Mouse (Mus musculus) thymus, adult 2 months (tissue): ENCODE results near the gene Olfr742.

Experiments
- CTCF ChIP-seq: fragments of 200-500 bp; IDR thresholded peaks from 2 replicates; pipeline ENCODE4 v1.5.1; 2012; ENCODE audit warnings: mild to moderate bottlenecking, control low read depth, low read length, moderate library complexity, borderline replicate concordance; ENCODE audit not compliant: control insufficient read depth, poor library complexity, insufficient read depth; ENCODE audit errors: extremely low read depth
- POLR2A ChIP-seq: fragments of 200-500 bp; IDR thresholded peaks from 2 replicates; pipeline ENCODE4 v1.6.1; 2012; ENCODE audit warnings: mild to moderate bottlenecking, low read length, control low read depth, moderate library complexity; ENCODE audit not compliant: control insufficient read depth, poor library complexity, insufficient read depth; ENCODE audit errors: extremely low read depth

DNA sequence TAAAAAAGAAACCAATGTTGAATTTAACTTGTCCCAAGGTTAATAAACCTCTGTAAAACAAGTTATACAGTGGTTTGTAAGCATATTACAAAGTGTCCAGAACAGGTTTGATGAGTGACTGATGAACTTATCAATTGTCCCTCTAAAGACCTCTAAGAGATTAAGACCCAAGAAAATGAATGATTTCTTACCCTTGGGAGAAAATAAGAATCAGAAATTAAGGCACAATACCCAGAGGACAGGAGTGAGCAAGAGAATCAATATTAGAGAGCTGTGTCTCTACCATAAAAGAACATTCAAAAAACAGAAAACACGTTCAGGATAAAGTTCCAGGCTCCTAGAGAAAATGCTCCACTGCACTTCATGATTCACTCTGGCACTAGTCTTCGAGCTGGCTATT lies at the start of gene Olfr742:
- TF ChIP-seq POLR2A (no peak), CTCF (no peak)
